Mouse (Mus musculus): Measurements from ENCODE around the gene Glmp.
"Not testable (repeated sequence)": the region's sequence is repeated elsewhere in the genome, so short reads cannot be mapped to it uniquely, and the experiment has no call there.

The Glmp gene

GRCm38 (mm10) chr3:88335436-88336053 is 10.7 kb downstream of the Glmp start:
- DNase-seq (ENCODE audit: inconsistent age in 2 of 2, low spot score in 1 of 2) = peak in 1 of 2 experiments; percentile 88

- DNase-seq (ENCODE audit: inconsistent age in 2 of 2, low spot score in 1 of 2) = peak; percentile 97 to 99
Measured at GRCm38 (mm10) chr3:88336058-88337013, 11.5 kb downstream of the Glmp start, which contains the start of the genes Tmem79 and Smg5. TSS of gene Tmem79 (minus strand) at chr3:88336148. TSS of gene Smg5 (plus strand) at chr3:88336260.

GRCm38 (mm10) chr3:88337367-88338020 is 12.7 kb downstream of the Glmp start:
- DNase-seq (ENCODE audit: inconsistent age in 2 of 2, low spot score in 1 of 2) = peak in 1 of 2 experiments; percentile 68

- no peak for DNase-seq (ENCODE audit: inconsistent age in 2 of 2, low spot score in 1 of 2)
Measured at GRCm38 (mm10) chr3:88338316-88338715, 13.5 kb downstream of the Glmp start.

GRCm38 (mm10) chr3:88339006-88339405 is 14.2 kb downstream of the Glmp start:
- DNase-seq (ENCODE audit: inconsistent age in 2 of 2, low spot score in 1 of 2) = no peak

- DNase-seq (ENCODE audit: inconsistent age in 2 of 2, low spot score in 1 of 2) = no peak
Measured at GRCm38 (mm10) chr3:88350732-88351131, 25.9 kb downstream of the Glmp start.

- DNase-seq (ENCODE audit: inconsistent age in 2 of 2, low spot score in 1 of 2) = peak in 1 of 2 experiments; percentile 51
Measured at GRCm38 (mm10) chr3:88352907-88353306, 28.1 kb downstream of the Glmp start.

GRCm38 (mm10) chr3:88354396-88355165 is 29.8 kb downstream of the Glmp start:
- DNase-seq (ENCODE audit: inconsistent age in 2 of 2, low spot score in 1 of 2) = peak; percentile 77 to 88

GRCm38 (mm10) chr3:88359584-88359983 is 34.8 kb downstream of the Glmp start:
- DNase-seq (ENCODE audit: inconsistent age in 2 of 2, low spot score in 1 of 2) = no peak

GRCm38 (mm10) chr3:88359989-88360388 is 35.2 kb downstream of the Glmp start:
- no peak for DNase-seq (ENCODE audit: inconsistent age in 2 of 2, low spot score in 1 of 2)

- DNase-seq (ENCODE audit: inconsistent age in 2 of 2, low spot score in 1 of 2) = no peak
Measured at GRCm38 (mm10) chr3:88361096-88361495, 36.3 kb downstream of the Glmp start.

- DNase-seq (ENCODE audit: inconsistent age in 2 of 2, low spot score in 1 of 2) = no peak
Measured at GRCm38 (mm10) chr3:88361612-88362313, 36.9 kb downstream of the Glmp start.

GRCm38 (mm10) chr3:88363700-88364099 is 38.9 kb downstream of the Glmp start:
- no peak for DNase-seq (ENCODE audit: inconsistent age in 2 of 2, low spot score in 1 of 2)

- peak; percentile 60 to 76 for DNase-seq (ENCODE audit: inconsistent age in 2 of 2, low spot score in 1 of 2)
Measured at GRCm38 (mm10) chr3:88364337-88364736, 39.5 kb downstream of the Glmp start, which contains the start of gene Paqr6. TSS of gene Paqr6 (plus strand) at chr3:88364584.

- DNase-seq (ENCODE audit: inconsistent age in 2 of 2, low spot score in 1 of 2) = no peak
Measured at GRCm38 (mm10) chr3:88365705-88366361, 41.0 kb downstream of the Glmp start.

GRCm38 (mm10) chr3:88366830-88367428 is 42.1 kb downstream of the Glmp start:
- peak; percentile 50 to 75 for DNase-seq (ENCODE audit: inconsistent age in 2 of 2, low spot score in 1 of 2)

GRCm38 (mm10) chr3:88367517-88367916 is 42.7 kb downstream of the Glmp start:
- not testable (repeated sequence) for DNase-seq (ENCODE audit: inconsistent age in 2 of 2, low spot score in 1 of 2)

- not testable (repeated sequence) for DNase-seq (ENCODE audit: inconsistent age in 2 of 2, low spot score in 1 of 2)
Measured at GRCm38 (mm10) chr3:88368511-88368910, 43.7 kb downstream of the Glmp start.

- not testable (repeated sequence) for DNase-seq (ENCODE audit: inconsistent age in 2 of 2, low spot score in 1 of 2)
Measured at GRCm38 (mm10) chr3:88372643-88373042, 47.8 kb downstream of the Glmp start, which contains the start of gene Bglap3. TSS of gene Bglap3 (minus strand) at chr3:88372743.
